Mouse (Mus musculus) forebrain, embryonic 14.5 days (tissue): ENCODE measurements around the gene Tmem236. TPM values are rescaled to one million over a fixed set of nuclear protein-coding genes. Genes with fewer than 3 reads are reported as not detected.
A peak's percentile ranks its signal among the peaks of the same experiment; 100 is the strongest.

Experiments
- ATAC-seq: fragments of 200-750 bp; cut with Nextera tagmentation; 2 replicates; pipeline ENCODE4 v1.8.0; 2017; ENCODE audit warnings: mild to moderate bottlenecking, moderate library complexity
- DNase-seq: peaks from one replicate; pipeline ENCODE4 v3.0.0-alpha.2; 2015; ENCODE audit warnings: low spot score
- H3K27ac ChIP-seq: fragments of 300-500 bp; sonication (generic); 2 replicates; pipeline ENCODE4 v1.5.1; 2014; ENCODE audit warnings: low read depth, mild to moderate bottlenecking, control low read depth, low read length, moderate library complexity
- H3K27me3 ChIP-seq: fragments of 300-500 bp; sonication (generic); replicated peaks from 2 replicates; pipeline ENCODE4 v1.6.1; 2014; ENCODE audit warnings: low read length, control low read depth, mixed read lengths; ENCODE audit not compliant: control insufficient read depth, insufficient read depth
- H3K36me3 ChIP-seq: fragments of 300-500 bp; sonication (generic); 2 replicates; pipeline ENCODE4 v1.6.1; 2014; ENCODE audit warnings: low read length, control low read depth; ENCODE audit not compliant: control insufficient read depth, insufficient read depth
- H3K4me1 ChIP-seq: fragments of 300-500 bp; sonication (generic); 2 replicates; pipeline ENCODE4 v1.6.1; 2014; ENCODE audit warnings: antibody characterized with exemption, low read length, control low read depth; ENCODE audit not compliant: control insufficient read depth, insufficient read depth
- H3K4me2 ChIP-seq: fragments of 300-500 bp; sonication (generic); 2 replicates; pipeline ENCODE4 v1.6.1; 2014; ENCODE audit warnings: mild to moderate bottlenecking, control low read depth, low read length
- H3K4me3 ChIP-seq: fragments of 300-500 bp; sonication (generic); 2 replicates; pipeline ENCODE4 v1.5.1; 2014; ENCODE audit warnings: low read depth, low read length, control low read depth
- H3K9ac ChIP-seq: fragments of 300-500 bp; sonication (generic); 2 replicates; pipeline ENCODE4 v1.6.1; 2014; ENCODE audit warnings: mild to moderate bottlenecking, low read length, control low read depth, moderate library complexity
- H3K9me3 ChIP-seq: fragments of 300-500 bp; sonication (generic); replicated peaks from 2 replicates; pipeline ENCODE4 v1.6.1; 2016; ENCODE audit warnings: low read length, control low read depth, mixed read lengths; ENCODE audit not compliant: control insufficient read depth
- WGBS: fragments of 180-500 bp; shearing (Covaris S2); extraction: QIAGEN DNeasy Blood & Tissue Kit; methylation state at CpG from one replicate; pipeline ENCODE4 v1.1.7; 2014; 5-methylcytosine and 5-hydroxymethylcytosine counted together
- polyA plus RNA-seq: library from polyadenylated mRNA; unstranded; fragments of >200 nt; fragmentation: Nextera tagmentation; extraction: Ambion mirVana; gene quantifications from 2 replicates; pipeline ENCODE4 v1.2.1, GENCODE M21; 2014

The Tmem236 gene
- polyA plus RNA-seq, 1 experiment from 2014 or later: not detected

GRCm38 (mm10) chr2:14229979-14230378 is 55.7 kb downstream of the Tmem236 start:
- DNase-seq: no peak
- WGBS: 92% methylated on average over 14 of the region's 14 CpGs

GRCm38 (mm10) chr2:14232897-14233296 is 58.6 kb downstream of the Tmem236 start:
- H3K9ac ChIP-seq: no peak overlapping the region
- DNase-seq (no peak), ATAC-seq (no peak)
- 93% methylated on average over 1 of the region's 1 CpGs for WGBS
- no peaks in the 10 kb centered on the region for H3K9me3 ChIP-seq
- no peak overlapping the region for H3K27ac ChIP-seq
- H3K4me3 ChIP-seq: no peak overlapping the region
- H3K27me3 ChIP-seq: no peaks in the 10 kb centered on the region
- no peaks in the 10 kb centered on the region for H3K36me3 ChIP-seq
- no peak overlapping the region for H3K4me2 ChIP-seq
- H3K4me1 ChIP-seq: no peaks in the 10 kb centered on the region

More at GRCm38 (mm10) chr2:14229979-14230378, 55.7 kb downstream of the Tmem236 start:
- H3K4me2 ChIP-seq: no peak overlapping the region
- no peaks in the 10 kb centered on the region for H3K36me3 ChIP-seq
- H3K27ac ChIP-seq: no peak overlapping the region
- H3K9ac ChIP-seq: no peak overlapping the region
- no peaks in the 10 kb centered on the region for H3K9me3 ChIP-seq
- ATAC-seq: no peak
- no peaks in the 10 kb centered on the region for H3K27me3 ChIP-seq
- no peak overlapping the region for H3K4me3 ChIP-seq
- no peaks in the 10 kb centered on the region for H3K4me1 ChIP-seq

GRCm38 (mm10) chr2:14233983-14234382 is 59.7 kb downstream of the Tmem236 start:
- 82% methylated on average over 2 of the region's 2 CpGs for WGBS
- no peak for ATAC-seq
- no peak overlapping the region for H3K9ac ChIP-seq

GRCm38 (mm10) chr2:14235319-14235718 is 61.0 kb downstream of the Tmem236 start:
- Histone ChIP-seq H3K4me1 (no peaks in the 10 kb centered on the region), H3K27ac (no peak overlapping the region), H3K4me2 (no peak overlapping the region), H3K9ac (no peak overlapping the region), H3K4me3 (no peak overlapping the region), H3K36me3 (no peaks in the 10 kb centered on the region), H3K27me3 (no peaks in the 10 kb centered on the region), H3K9me3 (no peaks in the 10 kb centered on the region)
- 89% methylated on average over 5 of the region's 5 CpGs for WGBS
- no peak for ATAC-seq
- DNase-seq: no peak

More at GRCm38 (mm10) chr2:14233983-14234382, 59.7 kb downstream of the Tmem236 start:
- Histone ChIP-seq H3K4me2 (no peak overlapping the region), H3K36me3 (no peaks in the 10 kb centered on the region), H3K4me3 (no peak overlapping the region), H3K27me3 (no peaks in the 10 kb centered on the region), H3K4me1 (no peaks in the 10 kb centered on the region), H3K27ac (no peak overlapping the region), H3K9me3 (no peaks in the 10 kb centered on the region)
- no peak for DNase-seq

GRCm38 (mm10) chr2:14236920-14237319 is 62.6 kb downstream of the Tmem236 start:
- no peaks in the 10 kb centered on the region for H3K4me1 ChIP-seq
- H3K36me3 ChIP-seq: no peaks in the 10 kb centered on the region
- 97% methylated on average over 4 of the region's 4 CpGs for WGBS
- DNase-seq: no peak
- no peak overlapping the region for H3K27ac ChIP-seq
- ATAC-seq: no peak
- H3K9me3 ChIP-seq: no peaks in the 10 kb centered on the region
- H3K27me3 ChIP-seq: no peaks in the 10 kb centered on the region
- H3K4me3 ChIP-seq: no peak overlapping the region
- no peak overlapping the region for H3K9ac ChIP-seq
- no peak overlapping the region for H3K4me2 ChIP-seq

GRCm38 (mm10) chr2:14237723-14238122 is 63.4 kb downstream of the Tmem236 start:
- H3K4me1 ChIP-seq: no peaks in the 10 kb centered on the region
- H3K36me3 ChIP-seq: no peaks in the 10 kb centered on the region
- ATAC-seq: no peak
- DNase-seq: peak; percentile 2
- H3K27me3 ChIP-seq: no peaks in the 10 kb centered on the region
- no peak overlapping the region for H3K9ac ChIP-seq
- no peak overlapping the region for H3K27ac ChIP-seq
- H3K9me3 ChIP-seq: no peaks in the 10 kb centered on the region
- H3K4me3 ChIP-seq: no peak overlapping the region
- no peak overlapping the region for H3K4me2 ChIP-seq
- WGBS: 54% methylated on average over 4 of the region's 4 CpGs

- ATAC-seq: no peak
Measured at GRCm38 (mm10) chr2:14239151-14239550, 64.8 kb downstream of the Tmem236 start.

GRCm38 (mm10) chr2:14244157-14244556 is 69.8 kb downstream of the Tmem236 start:
- Histone ChIP-seq H3K27ac (no peak overlapping the region), H3K4me3 (no peak overlapping the region), H3K36me3 (no peaks in the 10 kb centered on the region), H3K4me1 (no peaks in the 10 kb centered on the region), H3K9me3 (no peaks in the 10 kb centered on the region), H3K27me3 (no peaks in the 10 kb centered on the region), H3K4me2 (no peak overlapping the region), H3K9ac (no peak overlapping the region)
- no peak for DNase-seq
- WGBS: 94% methylated on average over 5 of the region's 5 CpGs
- no peak for ATAC-seq

More at GRCm38 (mm10) chr2:14239151-14239550, 64.8 kb downstream of the Tmem236 start:
- Histone ChIP-seq H3K9ac (no peak overlapping the region), H3K27me3 (no peaks in the 10 kb centered on the region), H3K4me1 (no peaks in the 10 kb centered on the region), H3K27ac (no peak overlapping the region), H3K9me3 (no peaks in the 10 kb centered on the region), H3K4me3 (no peak overlapping the region), H3K4me2 (no peak overlapping the region), H3K36me3 (no peaks in the 10 kb centered on the region)
- no peak for DNase-seq
- 88% methylated on average over 5 of the region's 5 CpGs for WGBS

GRCm38 (mm10) chr2:14244668-14245067 is 70.3 kb downstream of the Tmem236 start:
- no peak for DNase-seq
- H3K27me3 ChIP-seq: no peaks in the 10 kb centered on the region
- H3K4me3 ChIP-seq: no peak overlapping the region
- no peak overlapping the region for H3K4me2 ChIP-seq
- H3K4me1 ChIP-seq: no peaks in the 10 kb centered on the region
- H3K36me3 ChIP-seq: no peaks in the 10 kb centered on the region
- H3K27ac ChIP-seq: no peak overlapping the region
- no peak overlapping the region for H3K9ac ChIP-seq
- no peak for ATAC-seq
- WGBS: 80% methylated on average over 2 of the region's 2 CpGs
- H3K9me3 ChIP-seq: no peaks in the 10 kb centered on the region
